Mouse (Mus musculus) midbrain, postnatal 0 days (tissue): ENCODE data around the gene Brms1. TPM values are rescaled to one million over a fixed set of nuclear protein-coding genes. Genes with fewer than 3 reads are reported as not detected.
A peak's percentile ranks its signal among the peaks of the same experiment; 100 is the strongest.

Experiments used
- ATAC-seq: fragments of 200-750 bp; cut with Nextera tagmentation; 2 replicates; pipeline ENCODE4 v1.8.0; 2017; ENCODE audit warnings: moderate number of reproducible peaks, mild to moderate bottlenecking, moderate TSS enrichment, moderate library complexity; ENCODE audit not compliant: low FRiP score
- DNase-seq: peaks from one replicate; pipeline ENCODE4 v3.0.0-alpha.2; 2015; ENCODE audit warnings: low spot score
- H3K27ac ChIP-seq: fragments of 300-500 bp; sonication (generic); 2 replicates; pipeline ENCODE4 v1.5.1; 2014; ENCODE audit warnings: low read depth, mild to moderate bottlenecking, low read length, mixed read lengths
- H3K27me3 ChIP-seq: fragments of 300-500 bp; sonication (generic); 2 replicates; pipeline ENCODE4 v1.6.1; 2014; ENCODE audit warnings: low read length, control low read depth, mixed read lengths; ENCODE audit not compliant: insufficient read depth
- H3K36me3 ChIP-seq: fragments of 300-500 bp; sonication (generic); 2 replicates; pipeline ENCODE4 v1.6.1; 2014; ENCODE audit warnings: low read length, control low read depth, mixed read lengths; ENCODE audit not compliant: insufficient read depth
- H3K4me1 ChIP-seq: fragments of 300-500 bp; sonication (generic); 2 replicates; pipeline ENCODE4 v1.6.1; 2014; ENCODE audit warnings: mild to moderate bottlenecking, control low read depth, antibody characterized with exemption, low read length, mixed read lengths; ENCODE audit not compliant: insufficient read depth
- H3K4me2 ChIP-seq: fragments of 300-500 bp; sonication (generic); 2 replicates; pipeline ENCODE4 v1.6.1; 2014; ENCODE audit warnings: low read depth, mild to moderate bottlenecking, low read length, mixed read lengths; ENCODE audit not compliant: poor library complexity, severe bottlenecking
- H3K4me3 ChIP-seq: fragments of 300-500 bp; sonication (generic); 2 replicates; pipeline ENCODE4 v1.5.1; 2014; ENCODE audit warnings: low read depth, mild to moderate bottlenecking, low read length, moderate library complexity
- H3K9ac ChIP-seq: fragments of 300-500 bp; sonication (generic); replicated peaks from 2 replicates; pipeline ENCODE4 v1.6.1; 2014; ENCODE audit warnings: mild to moderate bottlenecking, low read length, moderate library complexity, mixed read lengths; ENCODE audit not compliant: poor library complexity, severe bottlenecking
- H3K9me3 ChIP-seq: fragments of 300-500 bp; sonication (generic); 2 replicates; pipeline ENCODE4 v1.6.1; 2016; ENCODE audit warnings: low read length, control low read depth
- CTCF ChIP-seq: IDR thresholded peaks from 2 replicates; pipeline ENCODE4 v1.5.1; 2016; ENCODE audit warnings: antibody characterized with exemption, mild to moderate bottlenecking
- WGBS: fragments of 180-500 bp; shearing (Covaris S2); extraction: QIAGEN DNeasy Blood & Tissue Kit; methylation state at CpG from one replicate; pipeline ENCODE4 v1.1.7; 2014; 5-methylcytosine and 5-hydroxymethylcytosine counted together
- polyA plus RNA-seq: library from polyadenylated mRNA; unstranded; fragments of >200 nt; fragmentation: Nextera tagmentation; extraction: Ambion mirVana; gene quantifications from 2 replicates; pipeline ENCODE4 v1.2.1, GENCODE M21; 2015
- total RNA-seq: library from RNA; depleted of rRNA; stranded (reverse); fragments of >200 nt; gene quantifications from 2 replicates; pipeline ENCODE4 v1.2.3, GENCODE M21; 2014

Gene Brms1
- total and polyA plus RNA-seq, 2 experiments from 2014 or later = 15.3 TPM; not detected in 1

DNA sequence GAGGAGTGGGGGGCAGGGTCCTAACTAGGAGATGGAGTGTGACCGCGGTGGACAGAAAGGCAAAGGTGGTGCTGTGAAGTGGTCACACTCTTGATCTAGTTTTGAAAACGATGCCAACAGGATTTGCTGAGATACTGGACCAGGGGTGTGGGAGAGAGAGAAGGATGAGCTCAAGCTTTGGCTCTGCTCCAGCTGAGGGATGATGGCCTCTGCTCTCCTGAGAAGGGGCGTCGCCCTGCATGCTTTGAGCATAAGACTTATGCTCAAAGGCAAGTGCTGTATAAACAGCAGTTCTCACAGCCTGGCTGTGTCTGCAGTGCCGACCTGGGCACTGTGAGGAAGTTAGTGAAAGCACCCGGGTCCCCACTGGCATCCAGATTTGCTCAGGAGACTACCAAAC, 23.9 kb downstream of the Brms1 start:
- peaks cover 25% of the 10 kb centered on the region for H3K27me3 ChIP-seq
- H3K27ac ChIP-seq = no peak overlapping the region
- H3K4me1 ChIP-seq = peaks cover 3% of the 10 kb centered on the region; the same call in 1 of the 2 replicates
- no peak for TF ChIP-seq CTCF
- H3K4me2 ChIP-seq = no peak overlapping the region
- WGBS = 64% methylated on average over 7 of the region's 7 CpGs
- H3K9ac ChIP-seq = no peak overlapping the region
- H3K4me3 ChIP-seq = no peak overlapping the region
- no peaks in the 10 kb centered on the region for H3K9me3 ChIP-seq
- ATAC-seq (no peak), DNase-seq (no peak)
- H3K36me3 ChIP-seq = no peaks in the 10 kb centered on the region

DNA sequence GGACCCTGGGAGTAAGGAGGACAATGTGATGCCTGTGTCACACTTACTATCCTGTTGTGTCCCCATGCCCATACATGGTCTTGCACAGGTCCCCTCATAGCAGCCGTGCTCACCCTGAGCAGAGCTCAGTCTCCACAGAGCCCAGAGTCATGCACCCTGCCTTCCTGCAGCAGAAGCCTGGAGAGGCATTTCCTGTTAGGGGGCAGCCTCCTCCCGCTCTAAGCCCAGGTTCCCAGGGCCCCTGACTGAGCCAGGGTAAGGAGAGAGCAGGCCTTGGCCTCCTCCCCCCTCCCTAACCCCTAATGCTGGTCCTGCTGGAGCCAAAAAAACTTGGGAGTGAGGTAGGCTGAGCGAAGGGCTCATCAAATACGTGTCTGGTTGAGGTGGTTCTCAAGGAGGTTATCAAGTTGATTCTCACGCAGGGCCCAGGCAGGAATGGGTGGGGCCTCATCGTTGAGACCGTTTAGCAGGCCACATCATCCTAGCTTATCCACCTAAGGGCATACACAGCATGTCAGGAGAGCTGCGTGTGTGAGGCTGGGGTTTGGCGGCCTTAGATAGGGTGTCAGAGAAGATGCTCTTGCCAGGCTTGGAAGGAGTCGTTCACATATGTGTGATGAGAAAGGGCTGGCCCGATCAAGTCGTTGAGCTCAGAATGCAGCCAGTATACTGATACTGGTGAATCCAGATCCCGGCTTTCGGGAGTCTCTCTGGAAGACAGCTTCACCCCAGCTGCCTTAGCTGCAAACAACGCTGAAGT, 26.1 kb downstream of the Brms1 start:
- Histone ChIP-seq H3K4me3 (peak overlapping the region; percentile 38; the same call in 1 of the 2 replicates), H3K27me3 (peaks cover 25% of the 10 kb centered on the region), H3K9me3 (no peaks in the 10 kb centered on the region), H3K4me2 (peak overlapping the region; percentile 74), H3K4me1 (peaks cover 11% of the 10 kb centered on the region), H3K9ac (no peak overlapping the region), H3K27ac (no peak overlapping the region), H3K36me3 (no peaks in the 10 kb centered on the region)
- TF ChIP-seq CTCF = no peak
- DNase-seq = no peak
- WGBS = 14% methylated on average over 15 of the region's 15 CpGs
- ATAC-seq = no peak

DNA sequence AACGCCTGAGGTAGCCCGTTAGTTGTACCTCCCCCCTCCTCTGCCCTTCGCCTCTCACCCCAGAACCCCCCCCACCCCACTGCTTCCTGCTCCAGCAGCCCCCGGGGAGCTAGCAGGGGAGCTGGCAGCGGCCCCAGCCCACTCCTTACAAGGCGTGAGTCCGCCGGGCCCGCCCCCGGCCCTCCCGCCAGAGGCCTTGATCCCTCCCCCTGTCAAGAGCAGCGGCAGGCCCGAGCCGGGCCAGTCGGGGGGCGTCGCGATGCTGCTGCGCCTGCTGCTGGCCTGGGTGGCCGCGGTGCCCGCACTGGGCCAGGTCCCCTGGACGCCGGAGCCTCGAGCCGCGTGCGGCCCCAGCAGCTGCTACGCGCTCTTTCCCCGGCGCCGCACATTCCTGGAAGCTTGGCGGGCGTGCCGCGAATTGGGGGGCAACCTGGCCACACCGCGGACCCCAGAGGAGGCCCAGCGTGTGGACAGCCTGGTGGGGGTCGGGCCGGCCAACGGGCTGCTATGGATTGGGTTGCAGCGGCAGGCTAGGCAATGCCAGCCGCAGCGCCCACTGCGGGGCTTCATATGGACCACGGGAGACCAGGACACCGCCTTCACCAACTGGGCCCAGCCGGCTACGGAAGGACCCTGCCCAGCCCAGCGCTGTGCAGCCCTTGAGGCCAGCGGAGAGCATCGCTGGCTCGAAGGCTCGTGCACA, 26.9 kb downstream of the Brms1 start, which contains the start of gene Cd248:
Gene Cd248, plus strand, starts transcription at position 212 of the 703 bp plus-strand sequence.
- WGBS = under 1% methylated on average over 51 of the region's 56 CpGs
- Histone ChIP-seq H3K36me3 (no peaks in the 10 kb centered on the region), H3K27ac (no peak within 1 kb of the TSS), H3K4me1 (peaks cover 11% of the 10 kb centered on the region), H3K9me3 (no peaks in the 10 kb centered on the region), H3K9ac (peak within 1 kb of the TSS; percentile 54), H3K4me2 (peak within 1 kb of the TSS; percentile 74), H3K4me3 (peak within 1 kb of the TSS; percentile 38), H3K27me3 (peaks cover 25% of the 10 kb centered on the region)
- DNase-seq (peak; percentile 60), ATAC-seq (no peak)
- TF ChIP-seq CTCF = no peak

DNA sequence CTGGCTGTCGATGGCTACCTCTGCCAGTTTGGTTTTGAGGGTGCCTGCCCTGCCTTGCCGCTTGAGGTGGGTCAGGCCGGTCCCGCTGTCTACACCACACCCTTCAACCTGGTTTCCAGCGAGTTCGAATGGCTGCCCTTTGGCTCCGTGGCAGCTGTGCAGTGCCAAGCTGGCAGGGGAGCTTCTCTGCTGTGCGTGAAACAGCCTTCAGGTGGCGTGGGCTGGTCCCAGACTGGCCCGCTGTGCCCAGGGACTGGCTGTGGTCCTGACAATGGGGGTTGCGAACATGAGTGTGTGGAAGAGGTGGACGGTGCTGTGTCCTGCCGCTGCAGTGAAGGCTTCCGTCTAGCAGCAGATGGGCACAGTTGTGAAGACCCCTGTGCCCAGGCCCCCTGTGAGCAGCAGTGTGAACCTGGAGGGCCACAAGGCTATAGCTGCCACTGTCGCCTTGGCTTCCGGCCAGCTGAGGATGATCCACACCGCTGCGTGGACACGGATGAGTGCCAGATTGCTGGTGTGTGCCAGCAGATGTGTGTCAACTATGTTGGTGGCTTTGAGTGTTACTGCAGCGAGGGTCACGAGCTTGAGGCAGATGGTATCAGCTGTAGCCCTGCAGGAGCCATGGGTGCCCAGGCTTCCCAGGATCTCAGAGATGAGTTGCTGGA, 27.5 kb downstream of the Brms1 start:
- Histone ChIP-seq H3K9me3 (no peaks in the 10 kb centered on the region), H3K4me1 (peaks cover 11% of the 10 kb centered on the region), H3K27ac (no peak overlapping the region), H3K27me3 (peaks cover 25% of the 10 kb centered on the region), H3K36me3 (no peaks in the 10 kb centered on the region), H3K9ac (peak overlapping the region; percentile 54; the same call in 1 of the 2 replicates), H3K4me3 (peak overlapping the region; percentile 38), H3K4me2 (peak overlapping the region; percentile 74)
- WGBS = 32% methylated on average over 21 of the region's 21 CpGs
- ATAC-seq (peak; percentile 9; the same call in 1 of the 2 replicates), DNase-seq (no peak)
- no peak for TF ChIP-seq CTCF

DNA sequence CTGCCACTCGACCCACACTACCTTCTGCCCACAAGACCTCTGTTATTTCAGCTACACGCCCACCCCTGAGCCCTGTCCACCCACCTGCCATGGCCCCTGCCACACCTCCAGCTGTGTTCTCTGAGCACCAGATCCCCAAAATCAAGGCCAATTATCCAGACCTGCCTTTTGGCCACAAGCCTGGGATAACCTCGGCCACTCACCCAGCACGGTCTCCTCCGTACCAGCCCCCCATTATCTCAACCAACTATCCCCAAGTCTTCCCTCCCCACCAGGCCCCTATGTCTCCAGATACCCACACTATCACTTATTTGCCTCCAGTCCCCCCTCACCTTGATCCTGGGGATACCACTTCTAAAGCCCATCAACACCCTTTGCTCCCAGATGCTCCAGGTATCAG, 28.3 kb downstream of the Brms1 start:
- ATAC-seq (no peak), DNase-seq (no peak)
- H3K36me3 ChIP-seq = no peaks in the 10 kb centered on the region
- 91% methylated on average over 5 of the region's 5 CpGs for WGBS
- peaks cover 11% of the 10 kb centered on the region for H3K4me1 ChIP-seq
- H3K9me3 ChIP-seq = no peaks in the 10 kb centered on the region
- H3K27me3 ChIP-seq = peaks cover 29% of the 10 kb centered on the region
- H3K9ac ChIP-seq = no peak overlapping the region
- no peak for TF ChIP-seq CTCF
- peak overlapping the region; percentile 1 for H3K4me2 ChIP-seq
- no peak overlapping the region for H3K27ac ChIP-seq
- H3K4me3 ChIP-seq = no peak overlapping the region
